Mouse (Mus musculus) hematopoietic stem cell, adult 5-6 weeks (primary cell): ENCODE data around the gene Prss45. TPM values are rescaled to one million over a fixed set of nuclear protein-coding genes. Genes with fewer than 3 reads are reported as not detected.
"Not testable (repeated sequence)": the region's sequence is repeated elsewhere in the genome, so short reads cannot be mapped to it uniquely, and the experiment has no call there.

Experiments
- ATAC-seq, 2 experiments: fragments of 125-278 bp in 1 of 2; replicated peaks in 1 of 2; 2 replicates each; pipeline ENCODE4 v1.8.0; 2016 to 2017; ENCODE audit warnings: inconsistent platforms in 2 of 2, mild to moderate bottlenecking in 2 of 2, moderate number of reproducible peaks in 2 of 2, low read depth in 1 of 2, moderate TSS enrichment in 1 of 2; ENCODE audit not compliant: low FRiP score in 2 of 2, poor library complexity in 2 of 2, severe bottlenecking in 2 of 2, insufficient read depth in 1 of 2, low TSS enrichment in 1 of 2
- total RNA-seq: library from RNA; stranded (forward); fragments of 172-1452, 232-1000 nt; gene quantifications from 2 replicates; pipeline ENCODE4 v1.2.3, GENCODE M21; 2017

Prss45 gene
- not detected in 2 replicates for total RNA-seq

DNA sequence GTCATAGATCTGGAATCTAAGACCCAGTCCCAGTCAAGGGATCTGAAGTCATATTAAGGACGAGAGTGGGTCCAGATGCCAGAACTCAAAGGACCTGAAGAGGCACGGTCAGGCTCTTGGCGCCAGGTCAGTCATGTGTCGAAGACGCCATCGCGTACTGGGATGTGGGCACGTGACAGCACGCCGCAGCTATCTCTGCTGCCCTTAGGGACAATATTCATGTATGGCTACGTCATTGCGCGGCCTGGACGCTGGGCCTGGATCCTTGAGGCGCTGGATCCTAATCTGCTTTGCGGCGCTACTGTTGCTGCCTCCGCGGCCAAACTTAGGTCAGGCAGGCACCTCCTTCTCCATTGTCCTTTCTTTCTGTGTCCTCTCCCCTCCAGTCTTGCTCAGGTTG lies at the start of gene Prss45:
TSS of gene Prss45 (plus strand) at position 178 of the 400 bp plus-strand sequence.
- no peak for ATAC-seq

DNA sequence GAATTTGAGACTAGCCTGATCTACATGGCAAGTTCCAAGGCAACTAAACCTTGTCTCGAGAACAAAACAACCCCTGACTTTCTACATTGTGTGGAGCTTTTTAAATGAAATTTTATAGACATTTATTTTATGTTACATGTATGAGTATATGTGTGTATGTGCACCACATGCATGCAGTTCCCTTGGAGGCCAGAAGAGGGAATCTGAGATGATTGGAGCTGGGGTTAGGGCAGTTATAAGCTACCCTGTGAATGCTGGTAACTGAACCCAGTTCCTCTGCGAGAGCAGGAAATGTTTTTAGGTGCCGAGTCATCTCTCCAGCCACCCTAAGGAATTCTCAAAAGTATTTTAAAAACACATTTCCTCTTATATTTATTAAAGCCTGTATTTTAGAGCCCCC lies 46.2 kb upstream of the Prss45 start:
- ATAC-seq = no peak

DNA sequence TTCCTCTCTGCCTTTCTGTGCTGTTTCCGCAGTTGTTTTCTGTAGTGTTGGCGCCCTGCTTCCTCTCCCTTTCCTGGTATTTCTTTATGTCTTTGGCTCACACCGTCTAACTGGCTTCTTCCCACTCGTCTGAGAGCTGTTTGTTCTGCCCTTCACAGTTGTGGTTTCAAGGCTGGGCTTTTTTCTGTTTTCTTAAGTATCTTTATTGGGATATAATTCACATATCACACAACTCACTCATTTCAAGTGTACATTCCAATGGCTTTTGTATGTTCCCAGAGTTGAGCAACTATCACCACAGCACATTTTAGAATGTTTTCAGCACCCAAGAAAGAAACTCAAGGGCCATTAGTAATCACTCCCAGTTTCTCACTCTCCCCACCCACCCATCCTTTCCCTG lies 43.9 kb upstream of the Prss45 start:
- no peak for ATAC-seq

DNA sequence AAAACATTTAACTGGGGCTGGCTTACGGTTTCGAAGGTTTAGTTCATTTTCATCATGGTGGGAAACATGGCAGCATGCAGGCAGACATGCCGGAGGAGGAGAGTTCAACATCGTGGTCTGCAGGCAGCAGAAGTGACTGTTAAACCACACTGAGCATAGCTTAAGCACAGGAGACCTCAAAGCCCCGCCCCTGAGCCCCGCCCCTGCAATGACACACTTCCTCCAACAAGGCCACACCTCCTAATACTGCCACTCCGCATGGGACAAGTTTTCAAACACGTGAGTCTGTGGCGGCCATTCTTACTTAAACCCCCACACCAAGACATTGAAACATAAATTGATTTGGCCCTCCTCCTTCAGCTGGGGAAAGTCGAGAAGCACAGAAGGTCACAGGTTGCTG lies 37.4 kb upstream of the Prss45 start:
- ATAC-seq = no peak

DNA sequence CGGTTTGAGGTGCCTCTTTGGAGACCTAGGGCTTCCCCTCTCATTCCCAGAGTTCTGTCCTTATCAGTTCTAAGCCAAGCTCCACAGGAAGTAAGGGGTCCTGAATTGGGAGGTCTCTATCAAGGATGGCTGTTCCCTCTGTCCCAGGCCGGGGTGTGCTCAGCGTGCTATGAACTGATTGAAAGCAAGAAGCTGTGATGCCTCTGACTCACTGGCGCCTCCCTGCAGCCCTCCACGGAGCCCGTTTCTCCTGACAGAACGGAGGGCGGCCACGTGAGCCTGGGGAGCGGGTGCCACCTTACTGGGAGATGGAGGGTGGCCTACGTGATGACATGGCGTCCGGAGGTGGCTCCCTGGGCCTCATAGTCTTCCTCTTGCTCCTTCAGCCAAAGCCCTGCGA lies 36.5 kb upstream of the Prss45 start, which contains the start of gene Prss42:
TSS of gene Prss42 (plus strand) at position 301 of the 400 bp plus-strand sequence.
- no peak for ATAC-seq

DNA sequence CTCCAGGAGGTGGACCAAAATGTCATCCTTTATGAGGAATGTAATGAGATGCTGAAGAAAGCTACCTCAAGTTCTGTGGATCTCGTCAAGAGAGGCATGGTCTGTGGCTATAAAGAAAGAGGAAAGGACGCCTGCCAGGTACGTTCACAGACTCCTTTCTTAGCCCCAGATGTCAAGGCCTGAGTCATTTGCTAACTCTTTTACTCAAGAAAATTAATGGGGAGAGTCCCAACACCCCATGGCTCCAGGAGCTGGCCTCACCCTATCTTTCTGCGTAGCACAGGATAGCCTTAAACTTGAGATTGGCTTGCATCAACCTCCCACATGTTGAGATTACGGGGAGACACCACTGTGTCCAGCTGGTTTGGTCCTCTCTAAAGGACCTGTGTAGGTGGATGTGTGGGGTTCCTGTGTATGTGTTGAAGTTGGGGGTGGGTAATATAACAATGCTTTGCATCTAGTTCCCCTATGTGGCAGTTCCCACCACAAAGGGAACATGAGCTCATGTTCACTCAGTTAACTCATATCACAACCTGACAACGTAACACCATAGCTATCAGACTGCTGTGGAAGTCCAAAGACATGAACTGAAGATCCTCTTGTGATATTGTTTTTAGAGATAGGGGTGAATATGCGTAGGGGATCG lies 33.4 kb upstream of the Prss45 start:
- ATAC-seq = no peak

DNA sequence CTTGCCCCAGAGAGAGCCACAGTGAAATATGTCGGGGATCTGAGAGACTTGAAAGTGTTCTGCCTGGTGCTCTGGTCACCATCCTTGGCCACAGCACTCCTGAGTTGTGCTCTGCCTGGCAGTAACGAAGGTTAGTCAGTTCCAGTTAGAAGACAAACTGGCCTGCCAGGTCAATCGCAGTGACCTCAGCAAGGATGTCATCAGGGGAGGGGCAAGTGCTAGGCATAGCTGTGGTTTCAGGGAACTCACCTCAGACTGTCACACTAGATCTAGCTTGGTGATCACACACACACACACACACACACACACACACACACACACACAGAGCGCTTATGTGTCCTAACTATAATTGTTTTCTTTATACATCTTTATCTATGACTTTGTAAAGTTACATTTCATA lies 31.1 kb upstream of the Prss45 start:
- no peak; a peak in 1 of 4 replicates for ATAC-seq

DNA sequence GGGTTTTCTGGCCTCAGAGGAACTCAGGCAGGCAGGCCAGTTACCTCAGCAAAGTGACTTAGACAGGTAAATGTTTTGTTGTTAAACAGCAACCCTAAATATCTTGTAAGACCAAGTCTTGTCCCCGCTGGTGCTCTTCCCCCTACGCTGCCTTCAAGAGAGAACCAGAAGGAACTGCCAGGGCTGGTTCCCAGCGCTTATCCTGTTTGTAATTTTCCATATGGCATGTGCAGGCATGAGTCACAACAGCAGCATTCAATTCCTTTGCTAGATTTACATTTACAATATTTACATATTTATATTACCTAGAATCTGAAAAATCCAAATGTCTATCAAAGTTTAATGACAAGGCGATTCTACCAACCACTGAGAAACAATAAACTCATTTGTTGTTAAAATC lies 24.3 kb upstream of the Prss45 start:
- no peak for ATAC-seq

DNA sequence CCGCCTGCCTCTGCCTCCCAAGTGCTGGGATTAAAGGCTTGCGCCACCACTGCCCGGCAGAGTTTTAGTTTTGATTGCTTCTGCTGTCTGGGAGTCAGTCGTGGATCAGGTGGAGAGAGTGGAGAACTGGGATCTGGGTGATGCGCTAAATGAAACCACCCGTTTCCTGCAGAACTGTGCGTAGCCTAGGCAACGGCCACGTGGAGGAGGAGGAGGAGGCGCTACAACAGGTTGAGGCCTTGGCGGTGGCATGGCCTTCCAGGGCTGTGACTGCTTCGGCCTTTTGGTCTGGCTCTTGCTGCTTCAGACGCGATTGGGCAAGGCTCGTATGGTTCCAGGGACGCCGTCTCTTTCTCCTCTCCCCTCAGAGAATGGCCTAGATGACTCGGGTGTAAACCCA lies 20.6 kb upstream of the Prss45 start, which contains the start of gene Prss44:
TSS of gene Prss44 (plus strand) at position 206 of the 400 bp plus-strand sequence.
- ATAC-seq = no peak

DNA sequence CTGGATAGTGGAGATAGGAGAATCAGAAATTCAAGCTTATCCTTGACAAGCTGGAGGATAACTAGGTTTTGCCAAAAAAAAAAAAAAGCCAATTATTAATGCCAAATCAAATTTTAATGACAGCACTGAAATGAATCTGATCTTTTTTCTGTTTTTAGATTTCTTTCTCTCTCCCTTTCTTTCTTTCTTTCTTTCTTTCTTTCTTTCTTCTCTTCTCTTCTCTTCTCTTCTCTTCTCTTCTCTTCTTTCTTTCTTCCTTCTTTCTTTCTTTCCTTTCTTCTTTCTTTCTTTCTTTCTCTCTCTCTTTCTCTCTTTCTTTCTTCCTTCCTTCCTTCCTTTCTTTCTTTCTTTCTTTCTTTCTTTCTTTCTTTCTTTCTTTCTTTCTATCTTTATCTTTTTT lies 13.8 kb upstream of the Prss45 start:
- ATAC-seq = not testable (repeated sequence)

DNA sequence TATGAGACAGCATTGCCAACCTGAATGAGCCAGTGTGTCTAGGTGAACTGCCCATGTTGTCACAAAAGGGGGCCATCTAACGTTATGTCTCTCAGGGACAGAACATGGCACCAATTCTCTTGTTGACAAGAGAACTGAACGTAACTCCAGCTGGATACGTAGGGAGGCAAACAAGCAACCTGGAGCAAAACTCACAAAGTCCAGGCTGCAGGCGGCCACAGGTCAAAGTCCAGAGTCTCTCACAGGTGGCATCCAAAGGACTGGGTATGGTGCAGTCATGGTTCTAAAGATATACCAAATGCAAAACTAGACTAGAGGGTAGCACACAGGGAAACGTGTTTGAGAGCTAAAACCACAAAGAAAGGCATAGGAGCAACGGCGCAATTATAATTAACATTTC lies 13.0 kb upstream of the Prss45 start:
- ATAC-seq = no peak

DNA sequence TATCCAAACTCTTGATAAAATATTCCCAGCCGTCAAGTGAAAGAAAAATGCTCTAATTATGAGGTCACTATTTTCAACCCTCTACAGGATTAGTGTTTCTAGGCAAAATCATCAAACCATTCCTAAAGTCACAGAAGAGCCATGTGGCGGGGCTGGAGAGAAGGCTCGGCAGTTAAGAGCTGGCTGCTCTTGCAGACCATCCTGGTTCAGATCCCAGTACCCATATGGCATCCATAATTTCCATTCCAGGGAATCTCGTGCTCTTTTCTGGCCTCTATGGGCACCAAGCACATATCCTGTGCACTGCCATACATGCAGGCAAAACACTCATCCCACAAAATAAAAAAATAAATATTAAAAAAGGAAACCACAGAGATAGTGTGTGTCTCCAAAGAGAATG lies 9.0 kb upstream of the Prss45 start:
- no peak for ATAC-seq

DNA sequence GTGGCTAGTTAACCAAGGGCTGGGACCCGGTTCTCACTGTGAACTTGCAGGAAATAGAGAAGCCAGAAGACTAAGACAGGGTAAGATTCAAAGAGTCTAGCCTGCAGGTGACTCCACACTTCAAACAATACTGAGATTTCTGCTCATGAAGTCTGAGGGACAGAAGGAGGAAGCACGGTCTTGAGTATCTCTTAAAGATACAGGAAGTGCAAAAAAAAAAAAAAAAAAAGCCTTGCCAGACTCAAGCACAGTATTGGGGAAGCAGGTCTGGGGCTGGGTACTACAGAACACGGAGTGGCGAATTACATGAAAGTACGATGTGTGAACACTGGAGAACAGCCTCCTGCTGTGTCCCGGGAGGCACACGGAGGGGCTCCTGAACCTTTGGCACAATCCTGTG lies 8.6 kb upstream of the Prss45 start:
- peak; percentile 76 to 82 for ATAC-seq

DNA sequence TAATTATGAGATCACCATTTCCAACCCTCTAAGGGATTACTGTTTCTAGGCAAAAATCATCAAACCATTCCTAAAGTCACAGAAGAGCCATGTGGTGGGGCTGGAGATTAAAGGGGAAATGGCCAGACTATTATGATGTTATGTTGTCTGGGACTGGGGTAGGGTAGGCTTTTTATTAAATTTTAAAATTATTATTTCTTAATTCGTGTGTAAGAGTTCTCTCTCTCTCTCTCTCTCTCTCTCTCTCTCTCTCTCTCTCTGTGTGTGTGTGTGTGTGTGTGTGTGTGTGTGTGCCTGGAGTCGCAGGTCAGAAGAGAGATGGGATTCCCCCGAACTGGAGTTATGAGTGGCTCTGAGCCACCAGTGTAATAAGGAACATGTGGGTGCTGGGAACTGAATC lies 8.0 kb upstream of the Prss45 start, which contains the start of gene Prss43:
TSS of gene Prss43 (plus strand) at position 301 of the 400 bp plus-strand sequence.
- ATAC-seq = no peak

DNA sequence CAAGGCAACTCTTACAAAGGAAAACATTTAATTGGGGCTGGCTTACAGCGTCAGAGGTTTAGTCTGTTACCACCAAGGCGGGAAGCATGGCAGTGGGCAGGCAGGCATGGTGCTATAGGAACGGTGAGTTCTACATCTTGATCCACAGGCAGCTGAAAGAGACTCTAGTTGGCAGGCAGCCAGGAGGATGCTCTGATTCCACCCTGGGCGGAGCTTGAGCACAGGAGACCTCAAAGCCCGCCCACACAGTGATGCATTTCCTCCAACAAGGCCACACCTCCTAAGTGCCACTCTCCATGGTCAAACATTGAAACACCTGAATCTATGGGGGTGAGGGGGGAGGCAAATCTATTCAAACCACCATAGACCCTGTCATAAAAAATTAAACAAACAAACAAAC lies 1.4 kb upstream of the Prss45 start:
- ATAC-seq = no peak

DNA sequence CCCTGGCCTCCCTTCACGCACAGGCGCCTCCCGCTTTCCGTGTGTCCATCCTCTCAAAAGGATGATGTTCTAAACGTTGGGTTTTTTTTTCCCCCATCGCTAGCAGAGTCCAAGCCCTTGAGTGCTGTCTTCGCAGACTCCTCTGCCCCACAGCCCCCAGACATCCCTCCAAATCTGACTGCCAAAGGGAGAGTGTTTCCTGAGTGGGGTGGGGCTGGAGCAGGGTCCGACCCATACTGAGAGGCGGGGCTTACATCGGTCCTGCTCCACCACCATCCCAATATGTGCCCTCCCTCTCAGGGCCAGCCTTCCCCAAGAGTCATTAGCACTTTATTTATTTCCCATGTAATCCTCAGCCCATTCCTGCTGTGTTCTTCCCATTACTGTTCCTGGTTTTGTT lies 573 bp downstream of the Prss45 start:
- no peak for ATAC-seq

DNA sequence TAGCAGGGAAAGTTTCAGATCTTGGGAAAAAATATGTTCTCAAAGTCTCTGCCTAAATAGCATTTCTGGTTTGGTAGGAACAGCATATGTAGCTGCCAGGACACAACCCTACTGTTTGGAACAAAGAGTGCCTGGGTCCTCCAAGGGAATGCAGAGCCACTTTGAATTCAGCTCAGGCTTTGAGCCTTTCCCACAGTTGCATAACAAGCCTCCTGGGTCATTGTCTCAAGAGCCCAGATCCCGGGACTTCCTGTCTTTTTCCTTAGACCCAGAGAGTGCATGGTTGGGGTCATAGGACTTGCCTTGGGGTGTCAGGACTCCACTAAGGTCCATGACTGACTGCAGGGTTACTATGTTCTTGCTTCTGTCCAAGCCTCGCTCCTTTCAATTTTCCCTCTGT lies 1.7 kb downstream of the Prss45 start:
- no peak for ATAC-seq

DNA sequence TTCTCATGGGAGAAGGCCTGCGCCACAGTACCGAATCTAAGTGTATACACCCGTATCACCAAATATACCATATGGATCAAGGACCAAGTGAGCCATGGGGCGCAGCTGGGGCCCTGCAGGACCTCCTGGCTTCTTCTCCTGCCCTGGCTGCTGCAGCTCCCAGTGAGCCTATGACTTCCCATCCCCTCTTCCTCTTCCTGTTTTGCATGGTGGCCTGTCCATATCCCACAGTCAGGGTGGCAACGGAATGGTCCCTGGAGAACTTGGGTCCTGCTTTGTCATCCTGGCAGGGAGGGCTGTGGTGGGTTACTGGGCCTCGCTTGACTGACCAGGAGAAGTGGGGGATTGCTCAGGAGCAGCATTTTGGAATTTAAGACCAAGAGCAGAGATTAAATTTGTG lies 6.5 kb downstream of the Prss45 start:
- ATAC-seq = no peak

DNA sequence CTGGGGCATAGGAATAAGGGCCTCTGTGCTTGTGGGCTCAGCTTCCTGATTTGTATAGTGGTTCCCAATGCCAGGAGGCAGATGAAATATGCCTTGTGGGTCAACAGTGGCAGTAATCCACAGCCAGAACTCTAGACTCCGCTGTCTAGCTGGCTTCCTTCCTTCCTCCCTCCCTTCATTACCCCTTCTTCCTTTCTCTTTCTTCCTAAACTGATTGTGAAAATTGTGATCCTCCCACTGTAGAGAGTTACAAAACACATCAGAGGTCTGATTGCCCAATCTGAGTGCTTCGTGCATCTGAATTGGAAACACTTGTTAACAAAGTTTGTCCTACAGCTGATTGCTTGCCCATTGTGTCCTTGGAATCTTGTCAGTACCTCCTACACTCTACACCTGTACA lies 7.0 kb downstream of the Prss45 start:
- peak; percentile 56 to 71; a peak in 3 of 4 replicates for ATAC-seq
